ENCODE assay signal across 8 mouse cellular contexts in the genomic region with DNA sequence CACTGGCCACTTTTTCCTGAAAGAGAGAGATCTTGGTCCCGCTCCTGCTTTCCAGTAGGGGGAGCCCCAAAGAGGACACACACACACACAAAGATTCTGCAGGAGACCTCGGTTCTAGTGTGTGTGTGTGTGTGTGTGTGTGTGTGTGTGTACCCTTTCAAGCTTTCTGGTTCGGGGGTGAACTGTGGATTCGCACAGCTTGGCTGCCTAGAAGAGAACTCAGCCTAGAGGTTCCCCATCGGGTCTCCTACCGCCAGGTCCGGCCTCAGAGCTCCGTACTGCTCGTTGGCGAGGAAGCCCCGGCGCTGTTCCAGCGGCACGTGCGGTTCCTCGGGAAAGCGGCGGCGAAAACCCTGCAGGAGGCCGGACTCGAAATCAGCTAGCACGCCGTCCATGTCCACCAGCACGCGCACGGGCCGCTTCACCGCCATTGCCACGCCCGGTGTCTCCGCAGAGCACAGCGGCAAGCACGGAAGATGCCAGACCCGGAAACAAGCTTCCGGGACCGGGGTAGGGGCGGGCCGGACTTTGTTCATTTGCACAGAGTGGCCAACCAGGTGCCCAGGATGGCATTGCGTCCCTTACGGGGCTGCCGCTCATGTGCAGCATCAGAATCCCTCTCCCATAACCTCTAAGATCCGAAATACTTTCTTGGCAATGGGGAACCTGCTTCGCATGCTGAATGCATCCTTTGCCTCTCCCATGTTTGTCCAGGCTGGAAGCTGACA. TPM values are rescaled to one million over a fixed set of nuclear protein-coding genes. Genes with fewer than 3 reads are reported as not detected.
DNase-seq lines count a peak whose midpoint lies in the region; ATAC-seq and TF ChIP-seq lines count a peak whose summit lies in the region.

A gene (minus strand): TSS at position 507 of the 728 bp plus-strand sequence.

- no peak for DNase-seq in ES-E14 (ENCODE audit: low read depth, low spot score)
- DNase-seq in cerebellum, adult 11-12 months: peak; percentile 85
- peak; percentile 77 to 80 for DNase-seq in heart, postnatal 14 days
- DNase-seq in layer of hippocampus, adult 11-12 months (ENCODE audit: low spot score): peak; percentile 87
- DNase-seq in liver, postnatal 0 days: peak; percentile 89
- DNase-seq in telencephalon, adult 2 months (ENCODE audit: low read depth, low spot score): peak; percentile 84

- peak; percentile 89 for ATAC-seq in forebrain, embryonic 15.5 days (replicated peaks)
- peak; percentile 93 for ATAC-seq in liver, postnatal 0 days
- ATAC-seq in neural tube, embryonic 13.5 days (ENCODE audit: low read depth): peak; percentile 94

- under 1% methylated on average over 43 of the region's 43 CpGs for WGBS in forebrain, embryonic 15.5 days
- WGBS in liver, postnatal 0 days (ENCODE audit: insufficient replicate concordance): under 1% methylated on average over 43 of the region's 43 CpGs
- WGBS in neural tube, embryonic 13.5 days: under 1% methylated on average over 43 of the region's 43 CpGs

- H3K27ac ChIP-seq in ES-E14 (ENCODE audit: insufficient read depth, low read depth, low read length, poor library complexity, severe bottlenecking): no peak within 1 kb of the TSS
- peak within 1 kb of the TSS; percentile 80 for H3K27ac ChIP-seq in forebrain, embryonic 15.5 days (replicated peaks)
- peak within 1 kb of the TSS; percentile 68 for H3K27ac ChIP-seq in liver, postnatal 0 days (ENCODE audit: low read depth)
- peak within 1 kb of the TSS; percentile 88 for H3K27ac ChIP-seq in neural tube, embryonic 13.5 days (replicated peaks)

- no peaks in the 10 kb centered on the region for H3K9me3 ChIP-seq in ES-E14 (ENCODE audit: control insufficient read depth, insufficient read depth, low read depth, low read length)
- no peaks in the 10 kb centered on the region for H3K9me3 ChIP-seq in forebrain, embryonic 15.5 days
- no peaks in the 10 kb centered on the region for H3K9me3 ChIP-seq in liver, postnatal 0 days (ENCODE audit: low read length)
- H3K9me3 ChIP-seq in neural tube, embryonic 13.5 days: no peaks in the 10 kb centered on the region

- peaks cover 9% of the 10 kb centered on the region; the same call in 1 of the 2 replicates for H3K36me3 ChIP-seq in ES-E14 (ENCODE audit: control insufficient read depth, insufficient read depth, low read length, poor library complexity, severe bottlenecking)
- H3K36me3 ChIP-seq in forebrain, embryonic 15.5 days: peaks cover 9% of the 10 kb centered on the region
- H3K36me3 ChIP-seq in liver, postnatal 0 days (replicated peaks; ENCODE audit: insufficient read depth, low read length): peaks cover 21% of the 10 kb centered on the region
- 0 out of 2 replicates have a peak, but pooled peaks cover 18% of the 10 kb centered on the region for H3K36me3 ChIP-seq in neural tube, embryonic 13.5 days

- H3K27me3 ChIP-seq in forebrain, embryonic 15.5 days: no peaks in the 10 kb centered on the region
- H3K27me3 ChIP-seq in liver, postnatal 0 days (ENCODE audit: insufficient read depth, low read length): no peaks in the 10 kb centered on the region
- no peaks in the 10 kb centered on the region for H3K27me3 ChIP-seq in neural tube, embryonic 13.5 days

- H3K4me3 ChIP-seq in ES-E14 (ENCODE audit: insufficient read depth in 1 of 2, low read depth in 1 of 2, low read length in 2 of 2, poor library complexity in 1 of 2, severe bottlenecking in 1 of 2): peak within 1 kb of the TSS; percentile 80 to 81
- peak within 1 kb of the TSS; percentile 76 for H3K4me3 ChIP-seq in forebrain, embryonic 15.5 days
- H3K4me3 ChIP-seq in liver, postnatal 0 days (ENCODE audit: low read depth, low read length): peak within 1 kb of the TSS; percentile 70
- peak within 1 kb of the TSS; percentile 70 for H3K4me3 ChIP-seq in neural tube, embryonic 13.5 days

- no peak for TF ChIP-seq EP300 in liver, postnatal 0 days (IDR thresholded peaks at IDR 0.05; ENCODE audit: low read depth)

- H3K4me2 ChIP-seq in forebrain, embryonic 15.5 days (replicated peaks): peak within 1 kb of the TSS; percentile 72
- H3K4me2 ChIP-seq in liver, postnatal 0 days (ENCODE audit: low read depth, low read length): peak within 1 kb of the TSS; percentile 66
- H3K4me2 ChIP-seq in neural tube, embryonic 13.5 days: peak within 1 kb of the TSS; percentile 64

- TF ChIP-seq CTCF in liver, postnatal 0 days (IDR thresholded peaks at IDR 0.05; ENCODE audit: low read depth): peak; percentile 89

- intact Hi-C loops in heart, postnatal 14 days (cut with DNase I): loop anchor here (5.0 kb wide), 1 partner anchor 331 kb away; a partner anchor contains a TSS

- H3K4me1 ChIP-seq in ES-E14 (ENCODE audit: control insufficient read depth in 2 of 2, insufficient read depth in 2 of 2, low read length in 2 of 2, poor library complexity in 1 of 2): peaks cover 0 to 8% of the 10 kb centered on the region in 2 experiments; a peak in 2 of 4 replicates
- peaks cover 21% of the 10 kb centered on the region for H3K4me1 ChIP-seq in forebrain, embryonic 15.5 days
- H3K4me1 ChIP-seq in liver, postnatal 0 days (ENCODE audit: insufficient read depth): peaks cover 12% of the 10 kb centered on the region
- peaks cover 22% of the 10 kb centered on the region for H3K4me1 ChIP-seq in neural tube, embryonic 13.5 days (replicated peaks)

- peak within 1 kb of the TSS; percentile 74 for H3K9ac ChIP-seq in ES-E14 (ENCODE audit: insufficient read depth, low read depth, low read length, poor library complexity, severe bottlenecking)
- H3K9ac ChIP-seq in forebrain, embryonic 15.5 days (replicated peaks): peak within 1 kb of the TSS; percentile 70
- H3K9ac ChIP-seq in liver, postnatal 0 days (replicated peaks): peak within 1 kb of the TSS; percentile 72
- H3K9ac ChIP-seq in neural tube, embryonic 13.5 days: peak within 1 kb of the TSS; percentile 81

- in situ Hi-C loops in ES-E14 (cut with MboI; ENCODE audit: low sequenced_read_pairs in 2 of 2, unreplicated experiment in 2 of 2): no loop called here

TF ChIP-seq in ES-E14, 5 proteins besides CTCF, POLR2A, EP300 and RAD21:
- TF ChIP-seq HCFC1 (IDR thresholded peaks at IDR 0.05; ENCODE audit: borderline replicate concordance, insufficient read depth, low read length) (peak; percentile 31; the same call in 1 of the 2 replicates), CHD2 (IDR thresholded peaks at IDR 0.05; ENCODE audit: low read depth, low read length) (no peak)

RNA-seq across cellular contexts. Expression of the gene that starts here (rescaled TPM):
- total RNA-seq in ES-E14 (2012; rRNA removed): 37.2 and 50.5 TPM in 2 replicates
- polyA plus RNA-seq in forebrain, embryonic 15.5 days (2015; fragmentation: Nextera tagmentation; extraction: Ambion mirVana): 94.3 and 102 TPM in 2 replicates
- total RNA-seq in heart, postnatal 14 days (2021): 10 to 100 TPM; 15.2 to 17.3 TPM
- polyA plus RNA-seq in liver, postnatal 0 days (2015; fragmentation: Nextera tagmentation; extraction: Ambion mirVana): 46.5 and 48.3 TPM in 2 replicates
- 95.6 and 96.7 TPM in 2 replicates for polyA plus RNA-seq in neural tube, embryonic 13.5 days (2015; fragmentation: Nextera tagmentation; extraction: Ambion mirVana)
